Mouse (Mus musculus) kidney, postnatal 0 days (tissue): ENCODE results near the gene 2900026A02Rik. TPM values are rescaled to one million over a fixed set of nuclear protein-coding genes. Genes with fewer than 3 reads are reported as not detected.

Experiments used
- ATAC-seq: fragments of 200-750 bp; cut with Nextera tagmentation; replicated peaks from 2 replicates; pipeline ENCODE4 v1.8.0; 2017; ENCODE audit warnings: low read depth, moderate number of reproducible peaks, moderate TSS enrichment, moderate library complexity; ENCODE audit not compliant: low FRiP score
- DNase-seq: peaks from one replicate; pipeline ENCODE4 v3.0.0-alpha.2; 2016; ENCODE audit warnings: low spot score
- H3K27ac ChIP-seq: fragments of 300-500 bp; sonication (generic); 2 replicates; pipeline ENCODE4 v1.5.1; 2014; ENCODE audit warnings: mild to moderate bottlenecking
- H3K27me3 ChIP-seq: fragments of 300-500 bp; sonication (generic); 2 replicates; pipeline ENCODE4 v1.6.1; 2014; ENCODE audit warnings: low read length, mixed read lengths; ENCODE audit not compliant: insufficient read depth
- H3K36me3 ChIP-seq: fragments of 300-500 bp; sonication (generic); 2 replicates; pipeline ENCODE4 v1.6.1; 2014; ENCODE audit warnings: low read length, mixed read lengths; ENCODE audit not compliant: insufficient read depth
- H3K4me1 ChIP-seq: fragments of 300-500 bp; sonication (generic); replicated peaks from 2 replicates; pipeline ENCODE4 v1.6.1; 2014; ENCODE audit warnings: antibody characterized with exemption, low read length, mixed read lengths; ENCODE audit not compliant: insufficient read depth
- H3K4me2 ChIP-seq: fragments of 300-500 bp; sonication (generic); 2 replicates; pipeline ENCODE4 v1.6.1; 2014; ENCODE audit warnings: mild to moderate bottlenecking, low read length, moderate library complexity, mixed read lengths
- H3K4me3 ChIP-seq: fragments of 300-500 bp; sonication (generic); replicated peaks from 2 replicates; pipeline ENCODE4 v1.5.1; 2014; ENCODE audit warnings: low read depth, low read length
- H3K9ac ChIP-seq: fragments of 300-500 bp; sonication (generic); 2 replicates; pipeline ENCODE4 v1.6.1; 2014; ENCODE audit warnings: low read depth, low read length
- H3K9me3 ChIP-seq: fragments of 300-500 bp; sonication (generic); replicated peaks from 2 replicates; pipeline ENCODE4 v1.6.1; 2016; ENCODE audit warnings: low read length, inconsistent platforms, mixed read lengths
- CTCF ChIP-seq: IDR thresholded peaks from 2 replicates; pipeline ENCODE4 v1.5.1; 2016; ENCODE audit warnings: antibody characterized with exemption, low read depth, mild to moderate bottlenecking, moderate library complexity
- WGBS: fragments of 180-500 bp; shearing (Covaris S2); extraction: QIAGEN DNeasy Blood & Tissue Kit; methylation state at CpG from one replicate; pipeline ENCODE4 v1.1.7; 2014; 5-methylcytosine and 5-hydroxymethylcytosine counted together
- polyA plus RNA-seq: library from polyadenylated mRNA; unstranded; fragments of >200 nt; fragmentation: Nextera tagmentation; extraction: Ambion mirVana; gene quantifications from 2 replicates; pipeline ENCODE4 v1.2.1, GENCODE M21; 2015

The 2900026A02Rik gene
- polyA plus RNA-seq, 1 experiment from 2014 or later, result 4.8 TPM

DNA sequence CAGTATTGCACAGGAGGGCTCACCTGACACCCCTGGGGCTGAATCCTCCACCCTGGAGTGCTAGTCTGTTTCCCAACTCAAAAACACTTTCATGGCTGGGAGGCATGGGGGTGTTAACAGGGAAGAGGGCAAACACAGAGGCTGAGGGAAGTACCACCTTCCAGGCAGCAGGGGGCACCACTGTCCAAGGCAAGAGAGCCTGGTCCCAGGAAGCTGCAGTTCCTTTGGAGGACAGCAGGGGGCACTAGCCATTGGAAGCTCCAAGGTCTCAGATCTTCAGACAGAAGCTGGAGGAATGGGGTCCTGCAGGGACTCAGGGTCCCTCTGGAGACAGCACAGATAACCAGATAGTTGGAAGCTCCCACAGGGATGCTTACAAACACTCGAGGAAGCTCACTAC, 121.5 kb downstream of the 2900026A02Rik start:
- peak; percentile 100 for TF ChIP-seq CTCF
- ATAC-seq (peak; percentile 44), DNase-seq (peak; percentile 94)
- 21% methylated on average over 1 of the region's 1 CpGs for WGBS
- Histone ChIP-seq H3K4me1 (no peaks in the 10 kb centered on the region), H3K9me3 (no peaks in the 10 kb centered on the region), H3K4me3 (no peak overlapping the region), H3K27me3 (no peaks in the 10 kb centered on the region), H3K9ac (no peak overlapping the region), H3K36me3 (peaks cover 16% of the 10 kb centered on the region; the same call in 1 of the 2 replicates), H3K4me2 (no peak overlapping the region), H3K27ac (no peak overlapping the region)

DNA sequence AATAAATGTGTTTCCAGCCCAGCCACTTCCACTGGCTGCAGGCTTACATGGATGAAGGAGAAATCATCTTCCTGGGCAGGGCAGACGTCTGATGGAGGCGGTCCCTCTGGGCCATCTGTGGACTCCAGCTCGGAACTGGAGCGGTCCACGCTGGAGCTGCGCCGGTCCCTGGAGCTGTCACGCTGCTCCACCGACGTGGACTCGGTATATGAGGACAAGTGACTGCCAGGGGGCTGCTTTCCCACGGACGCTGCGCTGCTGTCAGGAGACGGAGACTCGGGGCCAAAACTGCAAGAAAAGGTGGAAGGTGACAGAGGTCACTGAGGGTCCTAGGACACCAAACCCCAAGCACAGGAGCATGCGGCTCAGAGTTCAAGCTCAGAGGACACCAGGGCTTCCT, 123.5 kb downstream of the 2900026A02Rik start:
- H3K4me2 ChIP-seq, result no peak overlapping the region
- no peaks in the 10 kb centered on the region for H3K9me3 ChIP-seq
- no peaks in the 10 kb centered on the region for H3K27me3 ChIP-seq
- peaks cover 23% of the 10 kb centered on the region for H3K36me3 ChIP-seq
- WGBS, result 90% methylated on average over 17 of the region's 17 CpGs
- DNase-seq (no peak), ATAC-seq (no peak)
- H3K27ac ChIP-seq, result no peak overlapping the region
- H3K9ac ChIP-seq, result no peak overlapping the region
- no peaks in the 10 kb centered on the region for H3K4me1 ChIP-seq
- no peak overlapping the region for H3K4me3 ChIP-seq
- no peak for TF ChIP-seq CTCF

DNA sequence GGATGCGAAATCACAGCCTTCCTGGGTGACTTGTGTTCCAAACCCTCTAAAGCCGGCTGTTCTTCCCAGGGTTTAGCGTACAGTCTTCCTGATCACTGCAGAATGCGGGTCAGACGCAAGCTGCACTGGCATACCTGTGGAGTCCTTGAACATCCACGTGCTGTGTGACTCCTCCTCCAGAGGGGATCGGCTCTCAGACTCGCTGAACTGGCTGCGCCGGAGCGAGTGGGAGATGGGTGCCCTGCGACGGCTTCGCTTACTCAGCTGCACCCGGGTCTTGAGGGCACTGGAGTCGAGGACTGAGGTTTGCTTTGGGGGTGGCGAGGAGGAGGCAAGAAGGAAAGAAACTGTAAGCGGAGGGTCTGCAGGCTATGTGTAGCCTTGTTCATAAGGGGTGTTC, 125.6 kb downstream of the 2900026A02Rik start:
- 0 out of 2 replicates have a peak, but pooled peaks cover 5% of the 10 kb centered on the region for H3K4me1 ChIP-seq
- DNase-seq (no peak), ATAC-seq (no peak)
- no peak overlapping the region for H3K27ac ChIP-seq
- TF ChIP-seq CTCF, result no peak
- no peaks in the 10 kb centered on the region for H3K27me3 ChIP-seq
- no peak overlapping the region for H3K4me2 ChIP-seq
- 84% methylated on average over 18 of the region's 18 CpGs for WGBS
- no peaks in the 10 kb centered on the region for H3K9me3 ChIP-seq
- peaks cover 23% of the 10 kb centered on the region for H3K36me3 ChIP-seq
- H3K9ac ChIP-seq, result no peak overlapping the region
- no peak overlapping the region for H3K4me3 ChIP-seq

DNA sequence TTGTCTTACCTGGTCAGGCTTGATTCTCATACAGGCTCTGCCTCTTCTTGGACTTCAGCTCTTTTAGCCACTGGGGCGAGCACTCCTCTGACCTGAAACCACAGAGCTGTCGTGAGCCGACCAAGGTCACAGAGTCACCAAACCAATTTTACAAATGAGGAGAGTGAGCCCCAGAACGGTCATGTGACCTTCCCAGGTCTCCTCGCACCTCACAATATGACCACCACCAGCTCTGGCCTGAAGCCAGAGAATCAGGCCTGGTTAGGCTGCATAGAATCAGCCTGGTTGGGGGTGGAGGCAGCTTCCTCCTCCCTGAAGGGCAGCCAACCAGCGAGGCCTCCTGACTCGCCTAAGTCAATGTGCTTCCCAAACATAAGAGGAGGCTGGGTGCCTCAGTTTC, 128.6 kb downstream of the 2900026A02Rik start:
- Histone ChIP-seq H3K27me3 (no peaks in the 10 kb centered on the region), H3K4me3 (no peak overlapping the region), H3K9me3 (no peaks in the 10 kb centered on the region), H3K27ac (no peak overlapping the region), H3K4me1 (0 out of 2 replicates have a peak, but pooled peaks cover 5% of the 10 kb centered on the region), H3K9ac (no peak overlapping the region), H3K4me2 (no peak overlapping the region), H3K36me3 (peaks cover 24% of the 10 kb centered on the region)
- ATAC-seq, result no peak
- no peak for DNase-seq
- no peak for TF ChIP-seq CTCF
- WGBS, result 46% methylated on average over 7 of the region's 7 CpGs

DNA sequence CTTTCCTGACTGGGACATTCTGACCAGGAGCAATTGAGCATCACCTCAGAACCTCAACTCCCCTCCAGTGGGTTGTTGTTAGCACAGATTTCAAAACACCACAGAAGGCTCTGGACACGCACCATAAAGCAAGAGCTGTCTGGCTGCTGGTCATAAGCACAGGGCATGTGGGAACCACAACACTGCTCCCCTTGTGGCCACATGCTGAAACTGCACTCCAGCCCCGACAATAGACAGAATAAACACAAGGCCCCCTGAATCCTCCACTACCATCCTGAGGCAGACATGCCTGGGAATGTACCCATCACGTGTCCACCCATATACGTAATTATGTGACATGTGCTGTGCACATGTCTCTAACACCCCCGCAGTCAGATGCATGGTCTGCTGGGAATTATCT, 129.9 kb downstream of the 2900026A02Rik start:
- Histone ChIP-seq H3K4me2 (no peak overlapping the region), H3K36me3 (peaks cover 19% of the 10 kb centered on the region), H3K4me3 (no peak overlapping the region), H3K4me1 (0 out of 2 replicates have a peak, but pooled peaks cover 5% of the 10 kb centered on the region), H3K9me3 (no peaks in the 10 kb centered on the region), H3K27me3 (no peaks in the 10 kb centered on the region), H3K27ac (no peak overlapping the region; the same call in 1 of the 2 replicates), H3K9ac (no peak overlapping the region)
- DNase-seq (peak; percentile 89), ATAC-seq (peak; percentile 78)
- WGBS, result 49% methylated on average over 5 of the region's 5 CpGs
- TF ChIP-seq CTCF, result peak; percentile 84

DNA sequence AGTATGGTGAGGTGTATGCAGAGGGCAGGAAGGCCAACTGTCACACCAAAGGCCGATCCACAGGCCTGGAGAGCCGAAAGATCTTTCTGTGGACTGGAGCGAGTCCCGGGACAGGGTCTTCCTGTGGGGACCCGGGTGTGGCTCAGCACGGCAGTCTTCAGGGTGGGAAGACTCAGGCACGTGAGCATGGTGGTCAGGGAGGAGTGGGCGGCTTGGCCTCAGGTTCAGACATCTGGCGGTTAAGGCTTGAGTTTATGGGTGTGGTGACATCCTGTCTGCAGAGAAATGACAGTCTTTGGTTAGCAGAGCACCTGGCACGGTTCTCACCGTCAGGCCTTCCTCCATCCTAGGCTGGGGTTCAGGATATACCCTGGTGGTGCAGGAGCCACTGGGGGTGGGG, 130.3 kb downstream of the 2900026A02Rik start:
- Histone ChIP-seq H3K4me1 (0 out of 2 replicates have a peak, but pooled peaks cover 5% of the 10 kb centered on the region), H3K36me3 (peaks cover 17% of the 10 kb centered on the region), H3K27me3 (no peaks in the 10 kb centered on the region), H3K9me3 (no peaks in the 10 kb centered on the region), H3K4me2 (no peak overlapping the region), H3K9ac (no peak overlapping the region), H3K27ac (no peak overlapping the region; the same call in 1 of the 2 replicates), H3K4me3 (no peak overlapping the region)
- ATAC-seq (no peak; the same call in 1 of the 2 replicates), DNase-seq (no peak)
- no peak for TF ChIP-seq CTCF
- WGBS, result 50% methylated on average over 11 of the region's 11 CpGs
